ENCODE assay signal across 8 mouse cellular contexts in genomic region chr12:80643693-80644505, GRCm38 (mm10). TPM values are rescaled to one million over a fixed set of nuclear protein-coding genes. Genes with fewer than 3 reads are reported as not detected.
DNase-seq lines count a peak whose midpoint lies in the region; ATAC-seq and TF ChIP-seq lines count a peak whose summit lies in the region.

Gene Slc39a9, plus strand, starts transcription at chr12:80643883.
Gene Erh, minus strand, starts transcription at chr12:80644341.

- H3K9me3 ChIP-seq in megakaryocyte, embryonic 14.5 days: no peaks in the 10 kb centered on the region

- peaks cover 6% of the 10 kb centered on the region for H3K4me1 ChIP-seq in cortical plate, adult 2 months (ENCODE audit: control insufficient read depth, insufficient read depth, low read length)
- H3K4me1 ChIP-seq in megakaryocyte, embryonic 14.5 days: peaks cover 45% of the 10 kb centered on the region

- no peak for TF ChIP-seq CTCF in cortical plate, adult 2 months (IDR thresholded peaks at IDR 0.05; ENCODE audit: extremely low read depth, insufficient read depth, low read length)

- no peak within 1 kb of the TSS; the same call in 1 of the 2 replicates for H3K27ac ChIP-seq in cortical plate, adult 2 months (ENCODE audit: insufficient read depth, low read length)

- TF ChIP-seq POLR2A in cortical plate, adult 2 months (IDR thresholded peaks at IDR 0.05; ENCODE audit: extremely low read depth, insufficient read depth, low read length): peak; percentile 77; the same call in 1 of the 2 replicates

- no peaks in the 10 kb centered on the region for H3K27me3 ChIP-seq in megakaryocyte, embryonic 14.5 days (replicated peaks)

- peak; percentile 87 to 90 for DNase-seq in gastrocnemius, adult 8-10 months (ENCODE audit: low spot score in 2 of 2)
- peak; percentile 90 for DNase-seq in hindlimb bud, embryonic 11.5 days (ENCODE audit: extremely low spot score, low read depth, low spot score)
- DNase-seq in left cerebral cortex, adult 8-10 months (ENCODE audit: low spot score in 2 of 2): peak; percentile 92 to 93
- DNase-seq in right cerebral cortex, postnatal 10 days (ENCODE audit: low spot score in 2 of 2): peak; percentile 95 to 97
- DNase-seq in urinary bladder, postnatal 25 days (ENCODE audit: low spot score): peak; percentile 86

- peak within 1 kb of the TSS; percentile 90 for H3K4me3 ChIP-seq in cortical plate, adult 2 months (ENCODE audit: insufficient read depth, low read length)
- peak within 1 kb of the TSS; percentile 99 for H3K4me3 ChIP-seq in megakaryocyte, embryonic 14.5 days (replicated peaks)

- peak; percentile 84 for ATAC-seq in activated CD4-positive, CD25-positive, alpha-beta regulatory T cell, adult 4 months

- peaks cover 56% of the 10 kb centered on the region for H3K36me3 ChIP-seq in megakaryocyte, embryonic 14.5 days (replicated peaks; ENCODE audit: low read length)

RNA-seq across cellular contexts. Expression of gene Slc39a9, which starts in this region (rescaled TPM):
- polyA plus RNA-seq in activated CD4-positive, CD25-positive, alpha-beta regulatory T cell, adult 4 months (2017; shearing (Covaris generic)): 10 to 100 TPM; 21.0 to 24.3 TPM
- polyA plus RNA-seq in cortical plate, adult 2 months (2012; rRNA removed): 28.8 and 31.0 TPM in 2 replicates
- total RNA-seq in gastrocnemius, adult 8-10 months (2022): 1 to 10 TPM; 5.7 to 9.3 (median 7.8) TPM
- 10 to 100 TPM; 34.7 to 40.3 (median 37.8) TPM for total RNA-seq in left cerebral cortex, adult 8-10 months (2022)
- 2.7 and 8.1 TPM in 2 replicates for polyA plus RNA-seq in megakaryocyte, embryonic 14.5 days (2012; ENCODE audit: insufficient read depth, low replicate concordance)

RNA-seq across cellular contexts. Expression of gene Erh, which starts in this region (rescaled TPM):
- polyA plus RNA-seq in activated CD4-positive, CD25-positive, alpha-beta regulatory T cell, adult 4 months (2017; shearing (Covaris generic)): 100 to 1,000 TPM; 110 to 140 TPM
- 87.9 and 89.3 TPM in 2 replicates for polyA plus RNA-seq in cortical plate, adult 2 months (2012; rRNA removed)
- total RNA-seq in gastrocnemius, adult 8-10 months (2022): 10 to 100 TPM; 15.8 to 25.7 (median 18.7) TPM
- total RNA-seq in left cerebral cortex, adult 8-10 months (2022): 10 to 100 TPM; 24.8 to 52.7 (median 38.4) TPM
- polyA plus RNA-seq in megakaryocyte, embryonic 14.5 days (2012; ENCODE audit: insufficient read depth, low replicate concordance): 3.5 and 24.1 TPM in 2 replicates
